Mouse (Mus musculus) T-helper 2 cell (primary cell): ENCODE measurements around the gene Olfr458.
"Not testable (repeated sequence)": the region's sequence is repeated elsewhere in the genome, so short reads cannot be mapped to it uniquely, and the experiment has no call there.

Source experiments
- in situ Hi-C: fragments of 300-600 bp; cut with MboI, MseI; formaldehyde crosslinking; loops from one replicate; pipeline ENCODE4 v1.15.1; 2025; ENCODE audit warnings: high pct_unique_total_duplicates

Olfr458 gene

GRCm38 (mm10) chr6:42465096-42465495 lies at the start of gene Olfr458:
Gene Olfr458 (minus strand): TSS chr6:42465196.
- in situ Hi-C loops = no loop called here

DNA sequence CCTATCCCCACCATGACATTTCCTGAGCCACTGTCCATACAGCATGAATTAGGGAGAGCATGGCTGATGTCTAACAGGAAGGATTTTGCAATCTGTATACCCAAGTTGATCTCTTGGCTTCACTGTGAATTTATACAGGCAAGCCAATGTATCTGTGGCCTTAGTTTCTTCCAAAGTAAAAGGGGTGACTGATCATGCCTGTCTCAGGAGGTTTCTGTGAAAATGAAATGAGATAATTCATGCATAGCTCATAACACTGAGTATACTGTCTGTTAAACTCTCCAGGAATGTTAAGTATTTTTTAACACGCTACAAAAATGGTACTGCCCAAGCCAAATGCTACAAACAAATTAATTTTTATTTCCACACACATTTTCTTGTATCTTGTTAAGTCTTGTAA lies 48.5 kb upstream of the Olfr458 start:
- in situ Hi-C loops = no loop called here

DNA sequence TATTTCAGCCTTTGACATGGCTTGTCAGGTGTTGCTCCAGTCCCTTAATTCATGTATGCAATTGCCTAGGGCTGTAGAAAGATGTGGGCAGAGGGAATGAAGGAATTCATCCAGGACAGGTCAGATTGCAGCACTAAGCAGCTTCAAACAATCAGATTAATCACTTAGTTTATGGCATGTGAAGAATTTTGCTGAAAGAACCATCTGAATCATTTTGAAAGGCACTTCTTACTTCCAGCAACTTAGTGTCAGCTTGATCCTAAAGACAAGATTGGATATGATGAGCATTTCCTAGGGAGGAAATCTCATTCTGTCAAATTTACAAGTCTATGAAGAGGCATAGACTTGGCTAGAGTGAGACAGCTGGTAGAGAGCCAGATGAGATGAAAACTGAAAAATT lies 44.3 kb upstream of the Olfr458 start:
- in situ Hi-C loops = no loop called here

DNA sequence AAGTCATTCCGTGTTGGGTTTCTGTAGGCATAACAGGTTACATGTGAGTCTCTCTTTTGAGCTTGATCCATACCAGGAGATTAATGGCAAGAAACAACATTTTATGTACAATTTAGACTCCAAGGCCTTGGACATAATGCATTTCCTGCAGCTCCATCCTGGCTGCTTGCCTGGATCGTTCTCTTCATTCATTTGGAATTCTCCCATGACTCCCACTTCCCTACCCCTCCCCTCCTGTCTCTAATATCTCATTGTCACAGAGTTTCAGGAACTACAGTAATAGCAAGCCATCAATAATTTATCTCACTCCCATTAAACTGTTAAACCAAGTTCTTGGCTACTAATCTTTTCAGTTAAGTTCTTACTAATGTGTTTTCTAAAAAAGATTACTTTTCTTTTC lies 38.5 kb upstream of the Olfr458 start:
- in situ Hi-C loops = no loop called here

- in situ Hi-C loops = no loop called here
Measured at GRCm38 (mm10) chr6:42489731-42490130, 24.7 kb upstream of the Olfr458 start.

GRCm38 (mm10) chr6:42487114-42487513 lies 22.1 kb upstream of the Olfr458 start, which contains the start of gene Olfr456:
Gene Olfr456 (minus strand): TSS chr6:42487214.
- in situ Hi-C loops = no loop called here

- in situ Hi-C loops = no loop called here
Measured at GRCm38 (mm10) chr6:42484633-42485032, 19.6 kb upstream of the Olfr458 start.

GRCm38 (mm10) chr6:42476235-42476634 lies 11.2 kb upstream of the Olfr458 start, which contains the start of gene Olfr457:
Gene Olfr457 (minus strand): TSS chr6:42476335.
- in situ Hi-C loops = no loop called here

DNA sequence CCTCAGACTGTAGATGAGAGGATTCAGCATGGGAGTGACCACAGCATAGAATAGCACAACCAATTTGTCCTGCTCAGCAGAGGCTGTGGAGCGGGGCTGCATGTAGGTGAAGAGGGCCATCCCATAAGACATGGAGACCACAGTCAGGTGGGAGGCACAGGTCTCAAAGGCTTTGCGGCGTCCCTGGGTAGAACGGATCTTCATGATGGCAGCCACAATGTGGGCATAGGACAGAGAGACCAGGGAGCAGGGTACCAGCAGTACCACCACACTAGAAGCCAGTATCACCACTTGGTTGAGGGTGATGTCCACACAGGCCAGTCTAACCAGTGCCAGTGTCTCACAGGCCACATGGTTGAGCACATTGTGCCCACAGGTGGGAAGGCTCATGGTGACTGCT lies 6.3 kb upstream of the Olfr458 start:
- in situ Hi-C loops = not testable (repeated sequence)

- in situ Hi-C loops = no loop called here
Measured at GRCm38 (mm10) chr6:42470542-42470941, 5.5 kb upstream of the Olfr458 start.

GRCm38 (mm10) chr6:42447381-42447780 lies 17.6 kb downstream of the Olfr458 start:
- in situ Hi-C loops = no loop called here

- in situ Hi-C loops = no loop called here
Measured at GRCm38 (mm10) chr6:42444491-42444890, 20.5 kb downstream of the Olfr458 start.

DNA sequence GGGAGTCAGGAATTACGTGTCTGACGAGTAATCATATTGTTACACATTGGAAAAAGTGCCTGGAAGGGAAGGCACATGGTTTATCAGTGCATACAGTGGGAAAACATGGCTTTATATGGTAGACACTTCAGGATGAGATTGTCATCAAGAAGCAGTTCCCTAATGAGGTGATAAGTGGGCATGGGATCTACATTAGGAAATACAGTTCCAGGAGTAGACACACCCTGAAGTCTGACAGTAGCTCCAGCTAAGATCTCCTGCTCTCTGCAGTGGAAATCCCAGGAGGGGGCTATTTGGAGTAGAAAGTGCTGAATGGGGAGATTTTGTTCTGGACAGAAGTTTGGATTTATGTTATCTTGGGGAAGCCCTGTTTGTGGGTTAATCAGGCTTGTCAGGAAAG lies 23.6 kb downstream of the Olfr458 start:
- in situ Hi-C loops = no loop called here

GRCm38 (mm10) chr6:42435490-42435889 lies 29.5 kb downstream of the Olfr458 start:
- in situ Hi-C loops = no loop called here

GRCm38 (mm10) chr6:42434446-42434845 lies 30.6 kb downstream of the Olfr458 start, which contains the start of gene Tas2r126:
Gene Tas2r126 (plus strand): TSS chr6:42434535.
- in situ Hi-C loops = no loop called here

DNA sequence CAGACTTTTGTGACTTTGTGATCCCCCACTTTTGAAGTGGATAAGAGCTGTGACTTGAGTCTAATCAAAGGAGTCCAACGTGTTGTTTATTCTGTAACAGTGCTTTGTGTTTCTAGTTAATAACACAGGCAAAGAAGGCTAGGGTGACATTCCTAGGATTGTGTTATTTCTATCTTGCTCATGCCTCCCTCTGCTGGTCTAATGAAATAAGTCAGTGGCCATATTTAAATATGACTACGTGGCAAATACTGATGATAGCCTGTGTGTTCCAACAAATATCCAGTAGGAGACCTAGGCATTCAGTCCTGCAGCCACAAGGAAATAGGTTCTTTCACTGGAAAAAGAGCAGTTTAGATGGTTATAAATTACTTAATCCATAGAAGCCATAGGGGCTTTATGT lies 31.4 kb downstream of the Olfr458 start:
- in situ Hi-C loops = no loop called here

DNA sequence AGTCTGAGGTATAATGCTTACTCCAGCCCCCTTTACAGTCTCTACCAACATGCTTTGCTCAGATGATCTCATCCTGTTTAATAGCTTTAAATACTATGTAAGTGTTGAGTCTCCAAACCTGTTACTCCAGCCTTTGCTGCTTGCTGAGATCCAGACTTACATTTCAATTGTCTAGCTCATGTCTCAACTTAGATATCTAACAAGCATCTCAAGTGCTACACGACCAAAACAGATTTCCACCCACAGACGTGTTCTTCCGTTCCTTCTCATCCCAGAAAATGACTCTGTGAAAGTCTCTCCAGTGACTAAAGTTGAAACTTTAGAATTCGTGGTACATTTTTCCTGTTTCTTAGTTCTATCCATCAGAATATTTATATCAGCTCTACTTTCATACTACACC lies 38.7 kb downstream of the Olfr458 start:
- in situ Hi-C loops = no loop called here

DNA sequence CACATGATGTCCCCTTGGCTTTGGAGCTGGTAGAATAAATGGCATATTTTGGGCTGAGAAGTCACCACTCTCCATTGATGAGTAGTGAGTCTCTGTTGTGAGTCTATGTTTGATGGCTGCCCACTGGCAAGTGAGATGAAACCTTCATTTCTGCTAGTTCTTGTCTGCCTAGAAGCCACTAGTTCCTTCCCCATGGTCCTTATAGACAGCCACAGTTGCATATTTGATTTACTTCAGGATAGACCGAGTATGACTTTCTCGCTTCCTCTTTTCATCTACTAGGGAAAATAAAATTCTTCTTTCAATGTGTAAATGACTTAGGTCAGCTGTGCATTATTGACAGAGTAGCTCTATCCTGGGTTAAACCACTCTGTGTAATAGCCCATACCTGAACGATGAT lies 40.5 kb downstream of the Olfr458 start:
- in situ Hi-C loops = no loop called here

GRCm38 (mm10) chr6:42421439-42421838 lies 43.6 kb downstream of the Olfr458 start:
- in situ Hi-C loops = no loop called here

DNA sequence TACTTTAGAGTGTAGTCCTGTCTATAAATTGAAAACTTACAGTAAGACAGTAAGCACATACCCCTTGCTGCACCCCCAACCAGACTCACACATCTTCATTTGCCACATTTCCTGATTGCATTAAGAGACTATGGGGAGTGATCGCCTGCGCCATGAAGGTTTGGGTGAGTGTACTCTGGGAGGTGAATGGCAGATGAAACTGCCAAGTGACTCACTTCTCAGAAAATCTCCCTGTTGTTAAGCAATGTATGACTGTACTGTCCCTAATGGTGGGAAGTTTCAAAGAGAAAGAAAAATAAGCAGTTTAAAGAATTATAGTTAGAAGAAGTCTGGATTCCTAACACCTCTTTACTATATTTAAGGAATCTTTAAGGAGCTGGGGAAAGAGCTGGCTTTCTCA lies 45.6 kb downstream of the Olfr458 start:
- in situ Hi-C loops = no loop called here
